Mouse (Mus musculus) myocyte (in vitro differentiated cells): Measurements from ENCODE around the gene Iba57. TPM values are rescaled to one million over a fixed set of nuclear protein-coding genes. Genes with fewer than 3 reads are reported as not detected.

ENCODE experiments used
- H3K27me3 ChIP-seq: one replicate; pipeline ENCODE4 v1.6.1; 2011; ENCODE audit not compliant: control insufficient read depth, insufficient read depth, insufficient read length
- H3K36me3 ChIP-seq: one replicate; pipeline ENCODE4 v1.6.1; 2011; ENCODE audit not compliant: control insufficient read depth, insufficient read depth
- H3K4me2 ChIP-seq: one replicate; pipeline ENCODE4 v1.6.1; 2011; ENCODE audit warnings: low read depth, control low read depth
- H3K4me3 ChIP-seq: one replicate; pipeline ENCODE4 v1.5.1; 2011; ENCODE audit warnings: mild to moderate bottlenecking, control low read depth, moderate library complexity
- H3K79me2 ChIP-seq: one replicate; pipeline ENCODE4 v1.6.1; 2011; ENCODE audit not compliant: control insufficient read depth, insufficient read depth
- H3ac ChIP-seq: one replicate; pipeline ENCODE4 v1.6.1; 2011; ENCODE audit not compliant: control insufficient read depth, insufficient read length
- E2F4 ChIP-seq: IDR thresholded peaks from one replicate; pipeline ENCODE4 v1.6.1; 2011; ENCODE audit warnings: mild to moderate bottlenecking, control low read depth, moderate library complexity; ENCODE audit not compliant: insufficient read depth
- MAX ChIP-seq: IDR thresholded peaks from one replicate; pipeline ENCODE4 v1.6.1; 2011; ENCODE audit warnings: low read depth, mild to moderate bottlenecking, control low read depth
- MYOD1 ChIP-seq, 3 experiments: IDR thresholded peaks; one replicate each; pipeline ENCODE4 v1.6.1; 2011; ENCODE audit warnings: control low read depth in 2 of 3, low read depth in 2 of 3, mild to moderate bottlenecking in 2 of 3, moderate library complexity in 1 of 3; ENCODE audit not compliant: insufficient read length in 2 of 3, control insufficient read depth in 1 of 3
- MYOG ChIP-seq, 3 experiments: IDR thresholded peaks; one replicate each; pipeline ENCODE4 v1.6.1; 2011; ENCODE audit warnings: control low read depth in 2 of 3, low read depth in 2 of 3, mild to moderate bottlenecking in 2 of 3; ENCODE audit not compliant: insufficient read length in 2 of 3, control insufficient read depth in 1 of 3, insufficient read depth in 1 of 3
- POLR2A ChIP-seq: IDR thresholded peaks from one replicate; pipeline ENCODE4 v1.6.1; 2011; ENCODE audit warnings: low read depth, mild to moderate bottlenecking, control low read depth, moderate library complexity; ENCODE audit not compliant: insufficient read length
- POLR2AphosphoS2 ChIP-seq: IDR thresholded peaks from one replicate; pipeline ENCODE4 v1.6.1; 2011; ENCODE audit warnings: low read depth, control low read depth; ENCODE audit not compliant: insufficient read length
- REST ChIP-seq: IDR thresholded peaks from one replicate; pipeline ENCODE4 v1.6.1; 2011; ENCODE audit warnings: mild to moderate bottlenecking, control low read depth, moderate library complexity; ENCODE audit not compliant: insufficient read depth, insufficient read length
- SRF ChIP-seq: IDR thresholded peaks from one replicate; pipeline ENCODE4 v1.6.1; 2011; ENCODE audit warnings: low read depth; ENCODE audit not compliant: control insufficient read depth, insufficient read length
- TCF12 ChIP-seq: IDR thresholded peaks from one replicate; pipeline ENCODE4 v1.6.1; 2011; ENCODE audit warnings: mild to moderate bottlenecking, control low read depth; ENCODE audit not compliant: poor library complexity, insufficient read depth, severe bottlenecking
- TCF3 ChIP-seq: IDR thresholded peaks from one replicate; pipeline ENCODE4 v1.6.1; 2011; ENCODE audit warnings: low read depth, control low read depth; ENCODE audit not compliant: insufficient read length
- USF1 ChIP-seq: IDR thresholded peaks from one replicate; pipeline ENCODE4 v1.6.1; 2011; ENCODE audit warnings: low read depth, mild to moderate bottlenecking, control low read depth, moderate library complexity
- polyA plus RNA-seq: library from polyadenylated mRNA; unstranded; fragments of >200 nt; fragmentation: generic; extraction: Trizol; gene quantifications from one replicate; pipeline ENCODE4 v1.2.1, GENCODE M21; 2012; ENCODE audit warnings: missing spikeins

Iba57 gene
- polyA plus RNA-seq, 1 experiment = 3.8 TPM

GRCm38 (mm10) chr11:59196230-59196629 is 32.7 kb upstream of the Iba57 start:
- Histone ChIP-seq H3K79me2 (no peaks in the 10 kb centered on the region), H3K4me2 (no peak overlapping the region), H3K4me3 (no peak overlapping the region), H3K36me3 (no peaks in the 10 kb centered on the region), H3ac (no peak overlapping the region), H3K27me3 (no peaks in the 10 kb centered on the region)
- TF ChIP-seq SRF (no peak), MYOD1 (IDR thresholded peaks at IDR 0.05; ENCODE audit: control insufficient read depth in 1 of 3, insufficient read length in 2 of 3, low read depth in 2 of 3) (no peak), E2F4 (no peak), TCF3 (no peak), POLR2AphosphoS2 (no peak), REST (no peak)

- no peaks in the 10 kb centered on the region for H3K36me3 ChIP-seq
Observed at GRCm38 (mm10) chr11:59192059-59192386, 28.5 kb upstream of the Iba57 start, which contains the start of gene Guk1. TSS of gene Guk1 (minus strand) at chr11:59192212.

GRCm38 (mm10) chr11:59191231-59192058 is 27.9 kb upstream of the Iba57 start:
- no peaks in the 10 kb centered on the region for H3K79me2 ChIP-seq
- H3K27me3 ChIP-seq = no peaks in the 10 kb centered on the region
- peak overlapping the region; percentile 58 for H3K4me3 ChIP-seq
- H3ac ChIP-seq = peak overlapping the region; percentile 56
- peak overlapping the region; percentile 92 for H3K4me2 ChIP-seq
- H3K36me3 ChIP-seq = no peaks in the 10 kb centered on the region
- TF ChIP-seq POLR2A (peak; percentile 97), TCF3 (no peak), REST (no peak), E2F4 (no peak), MYOG (IDR thresholded peaks at IDR 0.05; ENCODE audit: control insufficient read depth in 1 of 3, insufficient read depth in 1 of 3, insufficient read length in 2 of 3, low read depth in 2 of 3) (no peak), SRF (no peak), USF1 (no peak), POLR2AphosphoS2 (peak; percentile 90)

More at GRCm38 (mm10) chr11:59192059-59192386, 28.5 kb upstream of the Iba57 start, which contains the start of gene Guk1:
- TF ChIP-seq E2F4 = no peak
- H3K4me3 ChIP-seq = peak within 1 kb of the TSS; percentile 58
- no peaks in the 10 kb centered on the region for H3K79me2 ChIP-seq
- peak within 1 kb of the TSS; percentile 56 for H3ac ChIP-seq
- H3K27me3 ChIP-seq = no peaks in the 10 kb centered on the region
- peak within 1 kb of the TSS; percentile 92 for H3K4me2 ChIP-seq

GRCm38 (mm10) chr11:59187706-59188105 is 24.2 kb upstream of the Iba57 start:
- Histone ChIP-seq H3K27me3 (no peaks in the 10 kb centered on the region), H3K4me3 (no peak overlapping the region), H3K36me3 (peaks cover 3% of the 10 kb centered on the region), H3K4me2 (no peak overlapping the region), H3ac (no peak overlapping the region), H3K79me2 (no peaks in the 10 kb centered on the region)
- TF ChIP-seq E2F4 (no peak), SRF (no peak)

GRCm38 (mm10) chr11:59185490-59185889 is 22.0 kb upstream of the Iba57 start:
- TF ChIP-seq POLR2AphosphoS2 (no peak), REST (no peak), MYOG (IDR thresholded peaks at IDR 0.05; ENCODE audit: control insufficient read depth in 1 of 3, insufficient read depth in 1 of 3, insufficient read length in 2 of 3, low read depth in 2 of 3) (no peak), MAX (no peak)
- no peaks in the 10 kb centered on the region for H3K79me2 ChIP-seq
- peaks cover 3% of the 10 kb centered on the region for H3K36me3 ChIP-seq
- no peak overlapping the region for H3K4me2 ChIP-seq
- no peaks in the 10 kb centered on the region for H3K27me3 ChIP-seq
- no peak overlapping the region for H3ac ChIP-seq
- H3K4me3 ChIP-seq = no peak overlapping the region

GRCm38 (mm10) chr11:59183821-59184220 is 20.3 kb upstream of the Iba57 start:
- H3K4me2 ChIP-seq = no peak overlapping the region
- TF ChIP-seq REST (no peak), TCF12 (no peak)
- H3ac ChIP-seq = no peak overlapping the region
- H3K27me3 ChIP-seq = no peaks in the 10 kb centered on the region
- peaks cover 3% of the 10 kb centered on the region for H3K36me3 ChIP-seq
- no peak overlapping the region for H3K4me3 ChIP-seq
- H3K79me2 ChIP-seq = no peaks in the 10 kb centered on the region
